Mouse (Mus musculus) left cerebral cortex, adult 18-20 months (tissue): Measurements from ENCODE around the gene Pcgf2. TPM values are rescaled to one million over a fixed set of nuclear protein-coding genes. Genes with fewer than 3 reads are reported as not detected.
A peak's percentile ranks its signal among the peaks of the same experiment; 100 is the strongest.
"Not testable (repeated sequence)": the region's sequence is repeated elsewhere in the genome, so short reads cannot be mapped to it uniquely, and the experiment has no call there.

Source experiments
- DNase-seq, 2 experiments: peaks; one replicate each; pipeline ENCODE4 v3.0.0; 2021 to 2022; ENCODE audit warnings: low spot score in 2 of 2, mixed read lengths in 1 of 2
- long read RNA-seq, 2 experiments: library from polyadenylated mRNA; stranded (forward); transcript quantifications; one replicate each; pipeline ENCODE4 v2.0.0; 2021
- total RNA-seq, 2 experiments: library from RNA; stranded (reverse); gene quantifications; 2 replicates each; pipeline ENCODE4 v1.2.3; 2021

Pcgf2 gene
- total RNA-seq = 10 to 100 TPM; 32.4 to 35.2 TPM
- long read RNA-seq, experiment 1, partial matches to known transcripts = 11 of 19 reads
- long read RNA-seq, experiment 1, other reads (novel, unspliced or antisense) = 8 of 19 reads
- long read RNA-seq, experiment 2, partial matches to known transcripts = 4 of 10 reads
- long read RNA-seq, experiment 2, other reads (novel, unspliced or antisense) = 6 of 10 reads

- peak; percentile 59 to 75 for DNase-seq
Measured at GRCm38 (mm10) chr11:97700003-97700745, at the start of gene Pcgf2. TSS of gene Pcgf2 (minus strand) at chr11:97700497.

GRCm38 (mm10) chr11:97748496-97748895, 48.2 kb upstream of the Pcgf2 start:
- DNase-seq = no peak

- no peak for DNase-seq
Measured at GRCm38 (mm10) chr11:97747773-97748172, 47.5 kb upstream of the Pcgf2 start.

- DNase-seq = no peak
Measured at GRCm38 (mm10) chr11:97745331-97745721, 45.0 kb upstream of the Pcgf2 start.

- DNase-seq = peak; percentile 98
Measured at GRCm38 (mm10) chr11:97744718-97745330, 44.5 kb upstream of the Pcgf2 start.

GRCm38 (mm10) chr11:97744063-97744717, 43.9 kb upstream of the Pcgf2 start, which contains the start of gene Pip4k2b:
TSS of gene Pip4k2b (minus strand) at chr11:97744704.
- no peak for DNase-seq

GRCm38 (mm10) chr11:97743423-97743822, 43.1 kb upstream of the Pcgf2 start:
- no peak for DNase-seq

GRCm38 (mm10) chr11:97742591-97742990, 42.3 kb upstream of the Pcgf2 start:
- no peak for DNase-seq

GRCm38 (mm10) chr11:97742157-97742556, 41.9 kb upstream of the Pcgf2 start:
- DNase-seq = no peak

- DNase-seq = peak in 1 of 2 experiments; percentile 47
Measured at GRCm38 (mm10) chr11:97740190-97740589, 39.9 kb upstream of the Pcgf2 start.

- DNase-seq = no peak
Measured at GRCm38 (mm10) chr11:97739155-97739554, 38.9 kb upstream of the Pcgf2 start.

GRCm38 (mm10) chr11:97738703-97739102, 38.4 kb upstream of the Pcgf2 start:
- DNase-seq = no peak

- no peak for DNase-seq
Measured at GRCm38 (mm10) chr11:97737600-97737999, 37.3 kb upstream of the Pcgf2 start.

- no peak for DNase-seq
Measured at GRCm38 (mm10) chr11:97736645-97737044, 36.3 kb upstream of the Pcgf2 start.

GRCm38 (mm10) chr11:97734810-97735209, 34.5 kb upstream of the Pcgf2 start:
- not testable (repeated sequence) for DNase-seq

- DNase-seq = no peak
Measured at GRCm38 (mm10) chr11:97733689-97734088, 33.4 kb upstream of the Pcgf2 start.

- DNase-seq = no peak
Measured at GRCm38 (mm10) chr11:97728730-97729129, 28.4 kb upstream of the Pcgf2 start.

- no peak for DNase-seq
Measured at GRCm38 (mm10) chr11:97728311-97728710, 28.0 kb upstream of the Pcgf2 start.

GRCm38 (mm10) chr11:97723709-97724108, 23.4 kb upstream of the Pcgf2 start:
- no peak for DNase-seq

- no peak for DNase-seq
Measured at GRCm38 (mm10) chr11:97721338-97721737, 21.0 kb upstream of the Pcgf2 start.

GRCm38 (mm10) chr11:97719041-97719440, 18.7 kb upstream of the Pcgf2 start:
- DNase-seq = no peak
